Mouse (Mus musculus) natural killer cell, adult 2 months (primary cell): ENCODE data around the gene Ctrl.

Experiments used
- DNase-seq, 2 experiments: peaks; one replicate each; pipeline ENCODE4 v3.0.0; 2022; ENCODE audit warnings: low spot score in 2 of 2

Gene Ctrl

DNA sequence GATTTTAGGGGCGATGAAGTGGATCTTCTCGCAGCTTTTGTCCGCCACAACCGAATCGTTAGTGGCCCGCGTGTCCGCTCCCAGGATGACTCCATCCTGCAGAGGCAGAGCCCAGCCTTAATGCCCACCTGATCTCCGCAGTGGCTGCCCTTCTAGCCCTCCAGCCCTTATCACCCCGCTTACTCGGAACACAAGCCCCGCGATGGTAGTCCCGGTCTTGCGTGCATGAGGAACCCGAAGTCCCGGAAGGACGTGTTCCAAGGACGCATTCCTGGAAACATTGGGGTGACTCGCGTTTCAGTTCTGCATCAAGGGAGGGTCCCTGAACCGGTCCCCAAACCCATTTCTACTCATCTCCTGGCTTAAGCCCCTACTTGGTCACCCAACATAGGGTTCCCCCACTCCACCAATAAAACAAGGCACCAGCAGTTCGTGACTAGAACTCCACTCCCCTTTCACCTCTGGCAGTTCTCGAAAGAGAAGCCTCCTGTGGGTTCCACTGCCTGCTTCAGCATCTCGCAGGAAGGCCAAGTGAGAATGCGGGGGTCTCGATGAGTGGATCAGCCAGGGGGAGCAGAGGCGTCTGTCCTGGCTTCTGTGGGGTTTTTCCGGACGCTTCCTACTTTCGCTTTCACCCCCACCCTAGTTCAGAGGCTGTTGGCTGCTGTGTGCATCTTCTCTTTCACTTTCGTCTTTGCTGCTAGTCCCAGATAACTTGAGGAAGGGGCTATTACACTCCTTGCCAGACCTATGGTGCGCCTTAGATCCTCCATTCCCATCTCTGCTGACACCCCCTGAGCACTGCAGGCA is 4.0 kb upstream of the Ctrl start:
- peak; percentile 61 to 63 for DNase-seq

DNA sequence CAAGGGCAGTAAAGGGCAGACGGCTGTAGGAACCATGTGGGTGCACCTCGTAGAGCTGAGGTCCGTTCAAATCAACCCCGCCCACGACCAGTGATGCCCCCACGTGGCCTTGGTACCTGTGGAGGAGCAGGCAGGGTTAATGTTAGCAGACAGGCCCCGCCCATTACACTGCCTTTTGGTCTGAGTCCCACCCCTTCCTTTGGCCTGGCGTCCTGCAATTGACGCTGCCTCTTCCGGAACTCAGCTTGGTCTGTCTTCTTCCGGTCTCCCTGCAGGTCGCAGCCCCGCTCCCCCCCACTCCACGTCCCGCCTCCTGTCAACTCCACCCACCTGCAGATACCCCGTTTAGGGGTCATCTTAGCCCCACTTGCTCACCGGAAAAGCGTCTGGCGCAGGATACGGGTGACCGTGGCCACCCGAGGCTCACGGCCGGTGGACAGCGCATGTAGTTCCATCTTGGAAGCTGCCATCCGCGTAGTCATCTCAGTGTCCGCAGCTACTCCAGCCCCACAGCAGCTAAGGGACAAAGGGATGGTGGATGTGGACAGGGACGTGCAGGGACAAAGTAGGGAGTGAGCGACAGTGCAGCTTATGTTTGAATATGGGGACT is 3.3 kb upstream of the Ctrl start:
- DNase-seq = peak; percentile 81 to 83

DNA sequence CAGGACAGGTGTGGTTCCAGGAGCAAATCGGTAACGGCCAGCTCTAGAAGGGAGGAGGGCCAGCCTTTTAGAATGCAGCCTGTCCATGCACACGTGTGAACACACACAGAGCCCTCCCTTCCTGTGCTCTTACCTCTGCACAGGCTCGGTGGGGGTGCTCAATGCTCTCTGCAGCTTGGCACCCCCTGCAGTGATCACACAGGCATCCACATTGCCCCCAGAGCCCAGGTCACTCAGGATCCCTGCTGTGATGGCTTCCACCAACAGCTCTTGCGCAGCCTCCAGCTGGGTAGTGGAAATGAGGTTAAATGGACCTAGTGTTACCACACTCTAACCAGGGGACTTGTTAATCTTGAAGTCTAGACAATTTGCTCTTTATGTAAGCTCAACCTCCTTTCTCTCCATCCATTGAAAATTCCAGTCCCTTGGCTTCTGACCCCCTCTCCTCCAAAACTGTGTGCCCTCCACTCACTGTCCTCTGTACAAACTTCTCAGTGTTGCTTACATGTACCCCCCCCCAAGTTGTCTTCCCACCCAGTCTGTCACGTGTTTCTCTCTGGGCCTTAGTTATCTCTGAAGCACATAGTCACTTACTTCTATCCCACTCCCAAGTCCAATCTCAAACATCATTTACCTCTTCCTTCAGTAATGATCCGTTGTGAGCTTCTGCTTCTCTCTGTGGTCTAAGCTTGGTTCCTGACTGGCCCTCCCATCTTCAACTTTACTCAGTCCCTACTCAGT is 2.4 kb upstream of the Ctrl start:
- no peak for DNase-seq

DNA sequence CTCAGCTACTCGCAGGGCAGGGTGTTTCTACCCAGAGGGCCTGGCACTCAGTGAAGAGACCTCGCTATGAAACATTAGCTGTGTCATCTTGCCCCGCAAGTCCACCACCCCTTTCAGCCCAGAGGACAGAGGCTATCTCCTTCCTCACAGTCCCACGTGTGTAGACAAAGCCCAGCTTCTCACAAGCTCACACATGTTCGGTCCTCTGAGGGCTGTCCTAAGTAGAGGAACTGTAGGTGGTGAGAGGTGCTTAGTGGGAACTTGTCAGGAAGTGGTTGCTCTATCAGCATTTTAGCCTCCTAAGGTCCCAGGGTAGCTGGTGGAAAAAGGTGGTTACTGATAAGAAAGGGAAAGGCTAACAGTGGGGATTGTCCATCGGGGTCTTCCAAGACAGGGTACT is 1.4 kb upstream of the Ctrl start:
- DNase-seq = no peak

DNA sequence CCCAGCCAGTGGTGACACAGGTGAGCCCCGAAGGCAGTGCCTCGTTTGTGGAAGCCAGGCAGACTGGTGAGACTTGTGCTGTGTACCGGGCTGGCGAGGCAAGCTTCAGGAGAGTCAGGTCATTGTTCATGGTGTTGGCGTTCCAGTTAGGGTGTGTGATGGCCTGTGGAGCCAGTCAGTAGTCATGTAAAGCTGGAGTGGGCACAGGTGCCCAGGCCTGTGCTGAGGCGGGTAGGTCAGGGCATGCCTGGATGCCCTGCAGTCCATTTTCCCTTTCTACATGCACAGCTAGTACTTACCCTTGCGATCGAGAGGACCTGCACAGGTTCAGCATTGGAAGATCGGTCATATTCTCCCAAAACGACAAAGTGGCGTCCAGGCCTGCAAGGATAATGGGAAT is 1.1 kb downstream of the Ctrl start:
- no peak for DNase-seq

DNA sequence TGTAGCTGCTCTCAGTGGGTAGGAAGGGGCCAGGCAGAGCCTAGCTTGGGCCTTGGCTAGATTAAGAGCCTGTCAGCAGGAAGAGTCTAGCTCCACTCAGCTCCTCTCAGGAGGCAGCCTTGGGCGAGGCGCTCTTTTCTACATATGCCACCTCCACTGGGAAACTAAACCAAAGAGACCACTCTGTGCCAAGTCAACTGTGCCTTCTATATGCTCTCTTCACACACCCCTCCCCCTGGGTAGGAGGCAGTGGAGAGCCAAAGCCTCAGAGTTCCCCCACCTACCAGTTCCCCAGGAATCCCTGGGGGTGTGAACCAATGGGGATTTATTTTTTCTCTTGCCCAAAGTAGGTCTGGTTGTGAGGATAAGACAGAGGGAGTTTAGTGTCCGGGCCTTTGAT is 2.4 kb downstream of the Ctrl start:
- no peak for DNase-seq

DNA sequence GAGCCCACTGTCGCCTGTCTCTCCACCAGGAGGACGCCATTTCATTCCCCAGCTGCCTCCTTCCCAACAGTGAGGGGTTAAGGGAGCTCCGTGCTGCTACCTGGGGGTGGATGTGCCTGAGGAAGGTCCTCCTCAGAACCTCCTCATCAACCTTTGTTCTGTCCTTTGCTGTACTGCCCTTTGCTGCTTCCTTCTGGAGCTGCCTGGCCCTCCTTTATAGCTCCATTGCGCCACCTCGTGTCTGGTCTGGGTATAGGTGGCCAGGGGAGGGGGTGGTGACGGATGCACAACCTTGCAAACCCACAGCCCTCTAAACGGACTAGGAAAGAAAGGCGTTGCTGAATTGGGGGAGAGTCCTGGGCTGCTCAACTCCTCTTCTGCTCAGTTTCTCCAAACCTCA is 3.1 kb downstream of the Ctrl start:
- peak; percentile 79 to 86 for DNase-seq

DNA sequence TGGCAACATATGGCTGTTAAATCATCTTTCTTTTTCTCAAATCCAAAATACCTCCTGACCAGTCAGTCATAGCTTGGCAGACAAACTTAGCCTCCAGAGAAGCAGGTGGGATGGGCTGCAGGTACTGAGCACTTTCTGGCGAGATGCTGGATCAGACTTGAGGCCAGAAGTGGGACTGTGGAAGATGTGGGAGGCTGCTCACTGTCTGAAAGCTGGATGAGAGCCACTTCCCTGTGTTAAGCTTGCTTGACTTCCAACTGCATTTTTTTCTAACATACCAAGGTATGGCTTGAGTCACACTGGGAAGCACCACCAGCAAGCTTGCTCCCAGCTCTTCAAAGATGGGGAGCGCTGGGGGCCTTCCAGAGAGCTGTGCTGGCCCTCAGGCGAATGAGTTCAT is 8.5 kb downstream of the Ctrl start:
- DNase-seq = no peak

DNA sequence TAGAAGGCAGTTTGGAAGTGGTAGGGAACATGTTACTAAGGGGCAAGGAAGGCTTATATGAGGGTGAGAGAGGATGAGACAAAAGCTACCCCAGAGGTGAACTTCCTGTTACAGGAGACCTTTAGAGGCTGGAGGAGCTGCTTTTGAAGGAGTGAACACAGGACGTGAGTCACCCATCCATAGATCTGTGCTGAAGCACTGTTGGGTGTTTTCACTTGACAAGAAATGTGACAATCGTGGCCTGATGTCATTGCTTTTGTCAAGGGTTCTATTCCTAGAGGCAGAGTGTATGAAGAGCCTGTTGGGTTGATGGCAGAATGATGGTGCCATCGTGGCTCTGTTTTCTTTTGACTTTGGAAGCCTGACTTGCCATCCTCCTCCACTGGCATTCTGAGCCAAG is 14.3 kb downstream of the Ctrl start:
- peak in 1 of 2 experiments; percentile 10 for DNase-seq

DNA sequence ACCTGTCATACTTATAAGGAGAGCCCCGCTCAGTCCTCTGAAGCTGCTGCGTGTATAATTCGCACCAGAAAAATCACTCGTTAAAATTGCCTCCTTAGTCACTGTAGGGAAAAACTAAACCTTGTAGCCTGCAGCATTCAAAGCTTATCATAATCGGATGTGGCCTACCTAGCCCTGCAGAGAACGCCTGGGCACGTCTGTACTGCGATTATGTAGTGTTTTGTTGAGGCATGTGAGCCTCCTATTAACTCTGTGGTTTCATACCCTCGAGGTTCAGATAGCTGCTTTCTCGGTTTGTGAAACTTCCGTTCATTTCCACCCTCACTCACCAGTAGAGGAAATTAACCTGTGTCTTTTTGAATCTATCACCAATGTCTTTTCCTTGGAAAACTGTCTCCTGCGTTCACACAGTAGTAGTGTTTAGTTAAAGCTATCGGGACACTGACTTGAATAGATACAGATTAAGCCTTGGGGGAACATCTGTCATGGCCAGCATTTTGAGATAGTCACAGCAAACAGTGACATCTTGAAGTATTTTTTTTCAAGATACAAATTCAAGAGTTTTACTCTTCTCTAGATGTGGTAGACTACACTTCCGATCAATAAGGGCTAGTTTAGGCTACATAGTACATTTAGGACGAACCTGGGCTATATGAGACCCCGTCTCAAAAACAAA is 32.6 kb downstream of the Ctrl start:
- DNase-seq = peak; percentile 54 to 58

DNA sequence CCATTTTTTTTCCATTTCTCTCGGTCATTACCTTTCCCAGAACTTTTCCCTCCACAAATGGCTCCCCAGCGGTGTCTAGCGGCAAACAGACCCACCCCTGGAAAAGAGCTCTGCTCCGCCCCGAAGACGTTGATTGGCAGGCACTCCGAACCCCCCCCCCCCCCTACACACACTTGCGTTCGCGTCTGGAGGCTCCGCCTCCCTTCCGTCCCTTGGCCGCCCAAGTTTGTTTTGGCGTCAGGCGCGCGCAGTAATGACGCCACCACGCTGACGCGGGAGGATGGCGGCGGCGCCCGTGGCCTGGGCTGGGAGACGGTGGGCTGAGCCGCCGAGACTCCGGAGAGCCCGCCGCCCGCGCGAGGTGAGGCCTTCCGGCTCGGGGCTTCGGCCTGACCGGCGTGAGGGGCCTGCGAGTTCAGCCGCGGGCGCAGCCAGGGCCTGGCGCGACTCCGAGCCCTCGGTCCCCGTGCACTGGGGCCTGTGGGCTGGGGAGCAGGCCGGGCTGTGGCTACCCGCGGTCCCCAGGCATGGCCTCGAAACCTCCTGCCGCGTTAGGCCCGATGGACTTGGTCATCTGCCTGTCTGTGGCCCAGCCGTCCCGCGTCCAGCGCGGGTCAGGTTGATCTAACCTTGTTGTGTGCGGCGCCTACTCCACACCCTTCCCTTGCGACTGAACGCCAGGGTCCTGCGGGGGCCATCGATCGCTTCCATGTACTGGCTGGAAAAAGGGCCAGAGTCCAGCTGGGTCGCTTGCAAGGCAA is 33.3 kb downstream of the Ctrl start, which contains the start of gene Pskh1:
TSS of gene Pskh1 (plus strand) at position 262 of the 761 bp plus-strand sequence.
- peak; percentile 87 to 90 for DNase-seq

DNA sequence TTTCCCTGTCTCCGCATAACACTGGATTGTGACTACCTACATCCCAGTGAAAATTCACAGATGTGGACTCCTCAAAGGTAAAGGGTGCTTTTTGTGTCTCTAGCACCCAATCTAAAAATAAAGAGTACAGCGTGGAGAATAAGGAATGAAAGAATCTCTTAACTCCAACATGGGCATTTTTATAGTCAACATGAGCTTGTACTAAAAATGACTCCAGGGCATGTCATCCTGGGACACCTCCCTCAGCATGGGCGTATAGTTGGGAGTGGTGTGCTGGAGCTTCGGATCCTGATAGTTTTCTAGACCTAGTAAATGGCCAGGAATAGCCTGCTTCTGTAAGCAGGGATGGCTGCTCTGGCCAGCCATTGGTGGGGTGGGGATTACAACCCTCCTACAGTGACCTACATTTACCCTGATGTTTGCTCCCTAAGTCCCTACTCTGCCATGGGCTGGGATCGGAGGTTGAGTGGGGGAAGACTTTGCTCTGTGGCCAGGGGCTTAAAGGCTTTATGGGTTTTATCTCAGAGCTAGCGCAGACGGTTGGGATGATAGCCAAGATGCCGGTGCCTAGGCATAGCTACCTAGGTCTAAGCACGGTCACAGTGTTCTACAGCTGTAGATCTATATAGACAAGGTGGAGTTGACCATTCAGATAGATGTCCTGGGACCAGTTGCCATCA is 35.7 kb downstream of the Ctrl start:
- no peak for DNase-seq

DNA sequence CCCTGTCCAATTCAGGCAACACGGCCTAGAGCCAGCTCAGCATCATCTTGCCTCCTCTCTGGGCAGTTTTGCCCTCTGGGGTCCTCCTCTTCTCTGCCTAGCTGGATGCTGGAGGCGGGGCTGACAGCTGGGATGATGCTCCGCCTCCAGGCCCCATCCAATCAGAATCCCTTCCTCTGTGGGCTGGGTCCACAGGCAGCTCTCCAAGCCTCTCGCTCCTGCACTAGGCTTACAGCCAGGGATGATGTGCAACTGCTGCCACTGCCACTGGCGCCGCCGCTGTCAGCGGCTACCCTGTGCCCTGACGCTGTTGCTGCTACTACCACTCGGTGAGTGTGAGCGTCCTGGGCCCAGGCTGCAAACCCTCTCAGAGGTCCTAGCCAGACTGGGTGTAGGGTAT is 40.3 kb downstream of the Ctrl start, which contains the start of gene Nrn1l:
TSS of gene Nrn1l (plus strand) at position 229 of the 400 bp plus-strand sequence.
- DNase-seq = no peak

DNA sequence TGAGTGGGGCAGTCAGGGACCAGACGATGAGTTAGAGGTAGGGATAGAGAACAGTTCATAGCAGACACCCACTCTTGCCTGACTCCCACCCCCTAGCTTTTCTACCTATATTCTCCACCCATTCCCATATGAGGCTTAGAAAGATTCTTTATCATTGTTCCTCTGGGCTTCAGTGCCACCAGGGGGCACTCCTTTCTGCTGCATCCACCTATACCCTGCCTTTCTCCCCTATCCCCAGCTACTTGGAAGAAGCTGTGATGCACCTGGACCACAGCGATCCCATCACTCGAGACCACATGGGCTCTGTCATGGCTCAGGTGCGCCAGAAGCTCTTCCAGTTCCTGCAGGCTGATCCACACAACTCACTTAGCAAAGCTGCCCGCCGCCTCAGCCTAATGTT is 41.2 kb downstream of the Ctrl start:
- DNase-seq = peak in 1 of 2 experiments; percentile 20

DNA sequence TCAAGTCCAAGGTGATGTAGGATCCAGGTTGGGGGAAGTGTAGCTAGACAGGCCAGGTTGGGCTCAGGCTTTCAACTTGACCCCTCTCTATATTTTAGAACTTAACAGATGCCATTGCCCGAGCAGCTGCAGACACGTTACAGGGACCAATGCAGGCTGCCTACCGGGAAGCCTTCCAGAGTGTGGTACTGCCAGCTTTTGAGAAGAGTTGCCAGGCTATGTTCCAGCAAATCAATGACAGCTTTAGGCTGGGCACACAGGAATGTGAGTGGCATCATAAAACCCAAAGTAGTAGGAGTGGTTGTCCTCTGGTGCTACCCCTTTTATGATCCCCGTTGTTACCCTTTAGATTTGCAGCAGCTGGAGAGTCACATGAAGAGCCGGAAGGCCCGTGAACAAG is 42.8 kb downstream of the Ctrl start:
- DNase-seq = no peak

DNA sequence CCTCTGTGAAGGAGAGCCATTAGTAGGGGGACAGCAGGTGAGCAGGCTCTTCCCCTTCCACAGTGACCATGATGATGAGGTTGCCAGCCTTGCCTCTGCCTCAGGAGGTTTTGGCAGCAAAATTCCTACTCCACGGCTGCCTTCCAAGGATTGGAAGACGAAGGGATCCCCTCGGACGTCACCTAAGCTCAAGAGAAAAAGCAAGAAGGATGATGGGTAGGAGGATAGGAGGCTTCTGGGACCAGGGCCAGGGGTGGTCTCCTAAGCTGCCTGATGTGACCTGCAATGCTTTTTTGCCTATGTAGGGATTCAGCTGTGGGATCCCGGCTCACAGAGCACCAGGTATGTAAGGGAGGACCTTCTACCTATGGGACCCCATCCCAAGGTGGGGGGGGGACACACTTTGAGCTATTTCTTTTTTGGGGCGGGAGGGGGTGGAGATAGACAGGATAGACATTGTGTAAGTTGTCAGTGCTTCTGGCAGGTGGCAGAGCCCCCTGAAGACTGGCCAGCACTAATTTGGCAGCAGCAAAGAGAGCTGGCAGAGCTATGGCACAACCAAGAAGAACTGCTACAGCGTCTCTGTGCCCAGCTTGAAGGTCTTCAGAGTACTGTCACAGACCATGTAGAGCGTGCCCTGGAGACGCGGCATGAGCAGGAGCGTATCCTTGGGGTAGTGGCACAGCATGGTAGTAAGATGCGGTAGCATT is 43.8 kb downstream of the Ctrl start:
- DNase-seq = no peak
